Mouse (Mus musculus) liver, embryonic 11.5 days (tissue): ENCODE measurements around the gene Gm5624. TPM values are rescaled to one million over a fixed set of nuclear protein-coding genes. Genes with fewer than 3 reads are reported as not detected.
"Not testable (repeated sequence)": the region's sequence is repeated elsewhere in the genome, so short reads cannot be mapped to it uniquely, and the experiment has no call there.

ENCODE experiments used
- ATAC-seq: fragments of 200-750 bp; cut with Nextera tagmentation; replicated peaks from 2 replicates; pipeline ENCODE4 v1.8.0; 2017; ENCODE audit warnings: moderate number of reproducible peaks, mild to moderate bottlenecking, moderate TSS enrichment, moderate library complexity; ENCODE audit not compliant: low FRiP score
- DNase-seq: peaks from one replicate; pipeline ENCODE4 v3.0.0-alpha.2; 2017; ENCODE audit warnings: low spot score
- H3K27ac ChIP-seq: fragments of 300-500 bp; sonication (generic); 2 replicates; pipeline ENCODE4 v1.5.1; 2014; ENCODE audit warnings: mild to moderate bottlenecking, low read depth, low read length, control low read depth
- H3K27me3 ChIP-seq: fragments of 300-500 bp; sonication (generic); replicated peaks from 2 replicates; pipeline ENCODE4 v1.6.1; 2014; ENCODE audit warnings: low read length, mixed read lengths; ENCODE audit not compliant: control insufficient read depth, insufficient read depth
- H3K36me3 ChIP-seq: fragments of 300-500 bp; sonication (generic); 2 replicates; pipeline ENCODE4 v1.6.1; 2014; ENCODE audit warnings: mild to moderate bottlenecking, low read length, moderate library complexity, mixed read lengths; ENCODE audit not compliant: control insufficient read depth, insufficient read depth
- H3K4me1 ChIP-seq: fragments of 300-500 bp; sonication (generic); replicated peaks from 2 replicates; pipeline ENCODE4 v1.6.1; 2014; ENCODE audit warnings: low read length, mixed read lengths; ENCODE audit not compliant: control insufficient read depth, insufficient read depth
- H3K4me2 ChIP-seq: fragments of 300-500 bp; sonication (generic); 2 replicates; pipeline ENCODE4 v1.6.1; 2014; ENCODE audit warnings: mild to moderate bottlenecking, control low read depth, moderate library complexity
- H3K4me3 ChIP-seq: fragments of 300-500 bp; sonication (generic); 2 replicates; pipeline ENCODE4 v1.5.1; 2014; ENCODE audit warnings: low read depth, low read length, control low read depth
- H3K9ac ChIP-seq: fragments of 300-500 bp; sonication (generic); 2 replicates; pipeline ENCODE4 v1.6.1; 2014; ENCODE audit warnings: low read depth, low read length, control low read depth
- H3K9me3 ChIP-seq: fragments of 300-500 bp; sonication (generic); 2 replicates; pipeline ENCODE4 v1.6.1; 2016; ENCODE audit warnings: low read length, inconsistent platforms, mixed read lengths; ENCODE audit not compliant: control insufficient read depth
- WGBS: fragments of 180-500 bp; shearing (Covaris S2); extraction: QIAGEN DNeasy Blood & Tissue Kit; methylation state at CpG from one replicate; pipeline ENCODE4 v1.1.7; 2014; 5-methylcytosine and 5-hydroxymethylcytosine counted together
- polyA plus RNA-seq: library from polyadenylated mRNA; unstranded; fragments of >200 nt; fragmentation: Nextera tagmentation; extraction: Ambion mirVana; gene quantifications from 2 replicates; pipeline ENCODE4 v1.2.1, GENCODE M21; 2014

The Gm5624 gene
- not detected in 2 replicates for polyA plus RNA-seq

DNA sequence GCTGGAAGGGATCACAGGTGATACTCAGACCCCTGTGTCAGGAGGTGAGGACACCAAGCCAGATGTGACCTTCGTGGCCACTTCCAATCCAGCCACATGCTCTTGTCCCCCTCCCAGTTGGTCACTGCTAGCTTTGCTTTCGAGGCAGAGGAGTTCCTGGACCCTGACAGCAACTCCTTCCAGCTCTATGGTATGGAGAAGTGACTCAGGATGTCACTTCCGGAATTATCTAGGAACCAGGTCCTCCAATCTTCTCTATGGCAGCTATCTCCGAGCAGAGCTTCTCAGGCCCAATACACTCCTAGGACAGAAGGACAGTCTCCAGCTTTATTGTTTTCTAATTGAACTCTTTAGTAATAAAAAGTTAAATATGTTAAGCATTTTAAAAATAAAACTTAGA, at the start of gene Gm5624:
TSS of gene Gm5624 (minus strand) at position 202 of the 400 bp plus-strand sequence.
- WGBS, result 70% methylated on average over 4 of the region's 4 CpGs
- H3K9me3 ChIP-seq, H3K4me1 ChIP-seq, ATAC-seq, H3K9ac ChIP-seq, H3K27me3 ChIP-seq, H3K4me2 ChIP-seq, H3K36me3 ChIP-seq, DNase-seq, H3K27ac ChIP-seq, H3K4me3 ChIP-seq: not testable (repeated sequence)

- ATAC-seq, H3K9me3 ChIP-seq, H3K4me2 ChIP-seq, H3K4me3 ChIP-seq, H3K27me3 ChIP-seq, DNase-seq, H3K9ac ChIP-seq, H3K36me3 ChIP-seq, H3K4me1 ChIP-seq, H3K27ac ChIP-seq: not testable (repeated sequence)
- WGBS, result 57% methylated on average over 2 of the region's 2 CpGs
Measured at GRCm38 (mm10) chr14:44591765-44592164, 36.0 kb downstream of the Gm5624 start.

- not testable (repeated sequence) for H3K36me3 ChIP-seq, H3K9ac ChIP-seq, H3K4me2 ChIP-seq, H3K9me3 ChIP-seq, DNase-seq, H3K27ac ChIP-seq, H3K27me3 ChIP-seq, H3K4me1 ChIP-seq, ATAC-seq, H3K4me3 ChIP-seq
- 87% methylated on average over 4 of the region's 4 CpGs for WGBS
Measured at GRCm38 (mm10) chr14:44582853-44583252, 44.9 kb downstream of the Gm5624 start, which contains the start of gene Gm8247. Gene Gm8247, plus strand, starts transcription at chr14:44583153.

DNA sequence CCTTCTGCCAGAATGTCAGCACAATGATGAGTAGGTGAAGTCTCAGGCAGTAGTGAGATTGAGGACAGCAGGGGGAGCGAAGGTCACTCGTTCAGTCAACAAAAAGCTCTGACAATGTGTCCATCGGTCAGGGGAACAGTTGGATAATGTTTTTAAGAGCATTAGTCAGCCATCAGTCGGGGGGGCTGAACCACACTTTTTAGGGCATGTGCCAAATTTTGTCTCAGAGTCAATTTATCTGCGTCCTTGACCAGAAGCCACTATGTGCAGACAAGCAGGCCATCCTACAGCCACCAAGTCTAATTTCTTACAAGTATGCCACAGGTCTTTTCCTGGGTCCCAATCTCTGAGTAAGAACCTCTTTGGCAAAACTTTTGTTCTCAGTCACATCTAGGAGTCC, 79.8 kb downstream of the Gm5624 start:
- H3K36me3 ChIP-seq, ATAC-seq, H3K27me3 ChIP-seq, H3K4me3 ChIP-seq, DNase-seq, H3K4me1 ChIP-seq, H3K9ac ChIP-seq, H3K4me2 ChIP-seq, H3K9me3 ChIP-seq, H3K27ac ChIP-seq: not testable (repeated sequence)
- 64% methylated on average over 3 of the region's 5 CpGs for WGBS

DNA sequence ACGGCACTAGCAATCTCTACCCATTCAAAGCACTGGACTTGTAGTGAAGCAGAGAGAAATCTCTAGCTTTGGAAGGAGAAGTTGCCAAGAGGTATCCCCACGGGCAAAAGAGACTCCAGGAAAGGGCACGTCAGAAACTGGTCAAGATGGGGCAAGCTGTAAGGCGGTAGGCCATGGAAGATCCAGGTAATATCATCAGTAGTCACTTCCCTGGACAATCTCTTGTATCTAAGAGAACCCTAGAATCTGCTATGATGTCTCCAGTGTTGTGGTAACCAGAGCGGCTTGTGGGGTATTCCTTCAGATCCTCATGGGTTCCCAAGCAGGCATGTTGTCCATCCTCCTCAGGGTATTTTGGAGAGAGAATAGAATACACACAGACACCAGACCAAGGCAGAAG, 109.8 kb downstream of the Gm5624 start, which contains the start of gene Gm17093:
TSS of gene Gm17093 (plus strand) at position 301 of the 400 bp plus-strand sequence.
- not testable (repeated sequence) for H3K27me3 ChIP-seq, H3K36me3 ChIP-seq, H3K4me1 ChIP-seq, H3K4me2 ChIP-seq, ATAC-seq, H3K27ac ChIP-seq, DNase-seq, H3K4me3 ChIP-seq, H3K9me3 ChIP-seq, H3K9ac ChIP-seq
- WGBS, result 77% methylated on average over 5 of the region's 5 CpGs

Other genes starting within 250 kb of the Gm5624 start
- not detected in 2 replicates for gene Gm3371, start 217.2 kb downstream of the Gm5624 start, polyA plus RNA-seq
- not detected in 2 replicates for gene Gm8232, start 194.3 kb downstream of the Gm5624 start, polyA plus RNA-seq
- gene BC061237, start 135.5 kb downstream of the Gm5624 start, polyA plus RNA-seq, result not detected in 2 replicates
- gene Gm17093, start 109.7 kb downstream of the Gm5624 start, polyA plus RNA-seq, result not detected in 2 replicates
- not detected in 2 replicates for gene Gm8247, start 44.8 kb downstream of the Gm5624 start, polyA plus RNA-seq
- not detected in 2 replicates for gene Gm8257, start 78.5 kb upstream of the Gm5624 start, polyA plus RNA-seq
- not detected in 2 replicates for gene Gm8267, start 122.4 kb upstream of the Gm5624 start, polyA plus RNA-seq
- gene Ptgdr, start 231.4 kb upstream of the Gm5624 start, polyA plus RNA-seq, result not detected in 2 replicates